Mouse (Mus musculus) hindbrain, postnatal 0 days (tissue): ENCODE measurements around the gene Elac2. TPM values are rescaled to one million over a fixed set of nuclear protein-coding genes. Genes with fewer than 3 reads are reported as not detected.

Experiments
- ATAC-seq: fragments of 200-750 bp; cut with Nextera tagmentation; 2 replicates; pipeline ENCODE4 v1.8.0; 2017; ENCODE audit warnings: mild to moderate bottlenecking, moderate TSS enrichment, moderate library complexity
- DNase-seq: peaks from one replicate; pipeline ENCODE4 v3.0.0-alpha.2; 2015; ENCODE audit warnings: low spot score
- H3K27ac ChIP-seq: fragments of 300-500 bp; sonication (generic); 2 replicates; pipeline ENCODE4 v1.5.1; 2014; ENCODE audit warnings: mild to moderate bottlenecking
- H3K27me3 ChIP-seq: fragments of 300-500 bp; sonication (generic); 2 replicates; pipeline ENCODE4 v1.6.1; 2014; ENCODE audit warnings: low read length, mixed read lengths; ENCODE audit not compliant: insufficient read depth
- H3K36me3 ChIP-seq: fragments of 300-500 bp; sonication (generic); 2 replicates; pipeline ENCODE4 v1.6.1; 2014; ENCODE audit warnings: low read length, mixed read lengths; ENCODE audit not compliant: insufficient read depth
- H3K4me1 ChIP-seq: fragments of 300-500 bp; sonication (generic); 2 replicates; pipeline ENCODE4 v1.6.1; 2014; ENCODE audit warnings: antibody characterized with exemption, low read length, mixed read lengths; ENCODE audit not compliant: insufficient read depth
- H3K4me2 ChIP-seq: fragments of 300-500 bp; sonication (generic); 2 replicates; pipeline ENCODE4 v1.6.1; 2014; ENCODE audit warnings: low read depth, mild to moderate bottlenecking, low read length, moderate library complexity, mixed read lengths
- H3K4me3 ChIP-seq: fragments of 300-500 bp; sonication (generic); 2 replicates; pipeline ENCODE4 v1.5.1; 2014; ENCODE audit warnings: low read length
- H3K9ac ChIP-seq: fragments of 300-500 bp; sonication (generic); replicated peaks from 2 replicates; pipeline ENCODE4 v1.6.1; 2014; ENCODE audit warnings: mild to moderate bottlenecking, low read length, moderate library complexity, mixed read lengths
- H3K9me3 ChIP-seq: fragments of 300-500 bp; sonication (generic); 2 replicates; pipeline ENCODE4 v1.6.1; 2016; ENCODE audit warnings: low read length, mixed read lengths
- CTCF ChIP-seq: IDR thresholded peaks from 2 replicates; pipeline ENCODE4 v1.5.1; 2016; ENCODE audit warnings: antibody characterized with exemption, control low read depth, low read depth
- WGBS: fragments of 180-500 bp; shearing (Covaris S2); extraction: QIAGEN DNeasy Blood & Tissue Kit; methylation state at CpG from one replicate; pipeline ENCODE4 v1.1.7; 2014; 5-methylcytosine and 5-hydroxymethylcytosine counted together
- polyA plus RNA-seq: library from polyadenylated mRNA; unstranded; fragments of >200 nt; fragmentation: Nextera tagmentation; extraction: Ambion mirVana; gene quantifications from 2 replicates; pipeline ENCODE4 v1.2.1, GENCODE M21; 2015
- total RNA-seq: library from RNA; depleted of rRNA; stranded (reverse); fragments of >200 nt; gene quantifications from 2 replicates; pipeline ENCODE4 v1.2.3, GENCODE M21; 2014

Gene Elac2
- total and polyA plus RNA-seq, 2 experiments from 2014 or later: 22.5 to 36.5 TPM

DNA sequence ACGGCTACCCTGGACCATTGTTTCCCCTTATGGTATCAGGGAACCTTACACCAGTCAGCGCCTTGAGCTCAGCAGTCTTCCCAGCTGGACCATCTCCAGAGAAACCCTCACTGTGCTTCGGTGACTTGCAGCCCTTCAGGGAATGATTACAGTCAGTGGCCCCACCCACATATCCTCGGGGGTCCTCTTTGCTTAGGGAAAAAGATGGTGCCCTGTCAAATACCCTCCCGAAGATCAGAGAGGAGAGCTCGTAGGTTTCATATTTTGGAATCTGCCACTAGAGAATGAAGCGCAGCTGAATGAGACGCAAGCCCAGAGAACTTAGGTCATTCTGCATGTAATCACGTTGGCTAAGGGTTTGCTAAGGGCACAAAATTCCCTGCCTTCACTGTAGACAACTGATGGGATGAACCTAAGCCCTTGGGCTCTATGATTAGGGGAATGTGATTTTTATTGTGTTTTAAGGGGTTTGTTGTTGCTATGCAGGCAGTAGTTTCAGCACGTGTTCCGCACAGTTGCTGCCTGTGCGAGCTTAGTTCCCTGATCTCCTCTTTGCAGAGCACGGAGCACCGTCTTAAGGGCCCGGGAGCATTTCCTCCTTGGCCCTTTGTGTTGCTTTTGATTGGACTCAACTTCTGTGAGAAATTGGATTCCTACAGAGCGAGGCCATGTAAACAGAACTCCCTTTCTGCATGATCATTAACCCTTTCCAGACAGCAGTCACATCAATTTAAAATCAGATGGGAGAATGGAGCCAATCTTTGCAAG is 21.7 kb upstream of the Elac2 start:
- ATAC-seq: no peak
- H3K4me1 ChIP-seq: 0 out of 2 replicates have a peak, but pooled peaks cover 5% of the 10 kb centered on the region
- no peak overlapping the region for H3K9ac ChIP-seq
- H3K27ac ChIP-seq: no peak overlapping the region
- H3K4me2 ChIP-seq: peak overlapping the region; percentile 51
- peak overlapping the region; percentile 16 for H3K4me3 ChIP-seq
- DNase-seq: peak; percentile 27
- 7% methylated on average over 16 of the region's 16 CpGs for WGBS
- no peak for TF ChIP-seq CTCF
- H3K36me3 ChIP-seq: no peaks in the 10 kb centered on the region
- no peaks in the 10 kb centered on the region for H3K9me3 ChIP-seq
- H3K27me3 ChIP-seq: no peaks in the 10 kb centered on the region

DNA sequence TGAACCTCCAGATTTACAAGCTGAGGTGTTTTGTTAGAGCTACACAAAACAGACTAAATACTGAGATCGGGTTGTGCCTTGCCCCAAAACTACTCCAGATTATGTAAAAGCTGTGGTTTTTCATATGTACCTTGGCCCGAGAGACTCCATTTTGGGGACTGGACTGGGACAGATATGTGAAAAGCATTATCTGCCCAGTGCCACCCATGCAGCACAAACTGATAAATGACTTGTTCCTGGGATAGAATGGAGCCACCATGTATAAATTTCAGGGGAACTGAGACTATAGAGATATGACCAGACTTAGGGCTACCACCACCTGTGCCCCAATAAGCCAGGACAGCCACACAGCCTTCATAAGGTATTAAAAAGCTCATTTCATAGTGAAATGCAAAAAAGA is 16.2 kb upstream of the Elac2 start:
- H3K4me2 ChIP-seq: no peak overlapping the region
- no peaks in the 10 kb centered on the region for H3K9me3 ChIP-seq
- no peak for DNase-seq
- no peaks in the 10 kb centered on the region for H3K36me3 ChIP-seq
- 91% methylated on average over 2 of the region's 2 CpGs for WGBS
- H3K4me3 ChIP-seq: no peak overlapping the region
- H3K27me3 ChIP-seq: no peaks in the 10 kb centered on the region
- no peak for TF ChIP-seq CTCF
- no peak overlapping the region for H3K9ac ChIP-seq
- no peaks in the 10 kb centered on the region for H3K4me1 ChIP-seq
- no peak overlapping the region for H3K27ac ChIP-seq
- ATAC-seq: no peak

DNA sequence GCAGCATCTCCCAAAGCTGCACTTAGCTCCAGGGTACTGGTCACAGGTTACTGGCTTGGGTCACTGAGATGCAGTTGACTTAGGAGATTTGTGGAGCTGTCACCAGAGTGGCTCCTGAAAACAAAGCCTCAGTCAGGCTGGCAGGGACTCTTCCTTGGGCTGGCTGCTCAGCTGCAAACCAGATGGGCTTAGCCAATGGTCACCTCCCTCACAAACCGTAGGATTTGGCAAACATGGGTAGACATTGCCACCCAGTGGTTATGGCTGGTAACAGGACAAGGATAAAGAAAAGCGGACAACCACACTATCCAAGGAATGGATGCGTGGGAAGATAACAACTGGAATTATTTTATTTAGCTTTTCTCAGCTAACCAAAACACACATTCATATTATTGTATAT is 10.3 kb upstream of the Elac2 start:
- peak; percentile 92 for ATAC-seq

GRCm38 (mm10) chr11:64968939-64969342 is 9.9 kb upstream of the Elac2 start:
- Histone ChIP-seq H3K27me3 (no peaks in the 10 kb centered on the region), H3K36me3 (no peaks in the 10 kb centered on the region), H3K4me3 (no peak overlapping the region), H3K9ac (no peak overlapping the region), H3K27ac (no peak overlapping the region), H3K4me1 (no peaks in the 10 kb centered on the region), H3K9me3 (no peaks in the 10 kb centered on the region), H3K4me2 (no peak overlapping the region)
- DNase-seq (no peak), ATAC-seq (peak; percentile 5; the same call in 1 of the 2 replicates)
- TF ChIP-seq CTCF: no peak
- WGBS: 54% methylated on average over 4 of the region's 4 CpGs

More for the DNA sequence above, 10.3 kb upstream of the Elac2 start:
- no peaks in the 10 kb centered on the region for H3K27me3 ChIP-seq
- no peaks in the 10 kb centered on the region for H3K4me1 ChIP-seq
- H3K27ac ChIP-seq: no peak overlapping the region
- WGBS: 6% methylated on average over 3 of the region's 3 CpGs
- no peak overlapping the region for H3K4me2 ChIP-seq
- H3K9ac ChIP-seq: no peak overlapping the region
- H3K9me3 ChIP-seq: no peaks in the 10 kb centered on the region
- H3K4me3 ChIP-seq: no peak overlapping the region
- H3K36me3 ChIP-seq: no peaks in the 10 kb centered on the region
- peak; percentile 91 for DNase-seq
- peak; percentile 97 for TF ChIP-seq CTCF

DNA sequence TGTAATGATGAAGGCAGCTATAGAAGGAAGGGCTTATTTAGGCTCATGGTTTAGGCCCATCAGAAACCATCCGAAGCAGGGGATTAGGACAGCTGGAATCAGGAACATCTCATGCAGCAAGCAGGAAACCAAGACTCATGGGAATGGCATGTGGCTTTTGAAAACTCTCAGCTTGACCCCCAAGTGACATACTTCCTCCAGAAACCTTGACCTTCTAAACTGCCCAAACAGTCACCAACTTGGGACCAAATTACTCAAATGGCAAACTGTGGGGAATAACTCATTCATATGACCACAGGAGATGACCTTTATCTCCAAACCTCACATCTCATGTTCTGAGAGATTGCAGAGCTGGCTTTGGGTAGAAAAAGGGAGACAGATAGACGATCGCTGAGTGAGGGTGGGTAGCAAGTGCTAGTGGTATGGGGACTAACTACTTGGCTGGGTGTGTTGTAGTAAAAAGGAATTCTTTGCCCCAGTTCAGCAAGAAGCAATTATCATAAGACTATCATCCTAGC is 7.3 kb upstream of the Elac2 start:
- no peak for DNase-seq
- Histone ChIP-seq H3K9ac (no peak overlapping the region), H3K4me3 (no peak overlapping the region), H3K27ac (no peak overlapping the region), H3K36me3 (no peaks in the 10 kb centered on the region), H3K4me1 (no peaks in the 10 kb centered on the region), H3K4me2 (no peak overlapping the region), H3K9me3 (no peaks in the 10 kb centered on the region), H3K27me3 (no peaks in the 10 kb centered on the region)
- TF ChIP-seq CTCF: no peak
- ATAC-seq: no peak
- WGBS: 85% methylated on average over 3 of the region's 3 CpGs

GRCm38 (mm10) chr11:64972418-64972817 is 6.4 kb upstream of the Elac2 start:
- Histone ChIP-seq H3K36me3 (no peaks in the 10 kb centered on the region), H3K27ac (no peak overlapping the region), H3K9ac (no peak overlapping the region), H3K27me3 (no peaks in the 10 kb centered on the region), H3K4me1 (no peaks in the 10 kb centered on the region), H3K4me3 (no peak overlapping the region), H3K9me3 (no peaks in the 10 kb centered on the region), H3K4me2 (no peak overlapping the region)
- WGBS: 73% methylated on average over 2 of the region's 2 CpGs
- DNase-seq (no peak), ATAC-seq (no peak)
- TF ChIP-seq CTCF: no peak

DNA sequence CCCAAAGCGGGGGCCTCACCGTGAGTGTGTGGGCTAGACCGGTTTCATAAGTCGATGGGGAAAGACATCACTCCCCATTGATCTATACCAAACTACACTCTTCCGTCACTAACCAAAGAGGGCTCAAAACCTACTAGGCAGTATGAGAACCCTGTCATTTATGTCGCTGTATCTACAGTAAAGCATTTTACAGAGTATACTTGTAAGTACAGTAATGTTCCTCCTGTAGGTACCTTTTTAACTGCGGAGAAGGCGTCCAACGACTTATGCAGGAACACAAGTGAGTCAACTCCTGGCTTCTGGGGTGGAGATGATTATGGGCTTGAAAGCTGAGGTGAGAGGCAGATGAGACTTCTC is 629 bp downstream of the Elac2 start:
- no peaks in the 10 kb centered on the region for H3K9me3 ChIP-seq
- no peaks in the 10 kb centered on the region for H3K27me3 ChIP-seq
- no peak overlapping the region for H3K27ac ChIP-seq
- H3K9ac ChIP-seq: peak overlapping the region; percentile 75
- peaks cover 13% of the 10 kb centered on the region; the same call in 1 of the 2 replicates for H3K36me3 ChIP-seq
- TF ChIP-seq CTCF: no peak
- WGBS: 14% methylated on average over 9 of the region's 9 CpGs
- peak overlapping the region; percentile 94 for H3K4me2 ChIP-seq
- ATAC-seq (no peak), DNase-seq (no peak)
- H3K4me3 ChIP-seq: peak overlapping the region; percentile 97
- H3K4me1 ChIP-seq: peaks cover 13% of the 10 kb centered on the region
